Mouse (Mus musculus): ENCODE results near the gene Tgfb1i1.

Gene Tgfb1i1

DNA sequence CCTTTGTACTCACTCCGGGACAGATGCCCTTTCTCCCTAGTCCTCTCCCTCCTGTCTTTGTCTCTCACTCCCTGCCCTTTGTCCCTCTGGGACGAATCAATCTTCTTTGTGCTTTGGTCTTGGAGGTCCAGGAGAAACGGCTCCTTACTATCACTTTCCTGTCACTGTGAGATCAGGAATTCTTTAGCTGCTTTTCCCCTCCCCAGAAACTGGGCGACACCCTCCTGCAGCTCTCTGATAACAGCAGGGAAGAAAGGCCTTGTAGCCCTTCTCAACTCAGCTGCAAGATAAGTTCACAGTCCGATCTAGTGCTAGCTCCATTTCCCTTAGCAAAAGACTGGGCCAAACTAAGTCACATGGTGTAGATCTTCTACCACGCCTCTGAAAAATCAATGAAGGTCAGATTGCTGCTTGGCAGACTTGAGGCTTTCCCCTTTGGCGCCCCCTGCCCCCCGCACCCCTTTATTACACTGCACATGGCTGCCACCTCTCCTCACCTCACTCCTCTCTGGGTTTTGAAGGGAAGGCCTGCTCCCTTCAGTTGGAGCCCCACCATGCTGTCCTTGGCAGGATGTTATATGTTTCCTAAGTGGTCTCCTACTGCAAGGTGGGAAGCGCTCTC is 42.4 kb downstream of the Tgfb1i1 start:
- DNase-seq (ENCODE audit: low read depth, low spot score) = peak; percentile 33

DNA sequence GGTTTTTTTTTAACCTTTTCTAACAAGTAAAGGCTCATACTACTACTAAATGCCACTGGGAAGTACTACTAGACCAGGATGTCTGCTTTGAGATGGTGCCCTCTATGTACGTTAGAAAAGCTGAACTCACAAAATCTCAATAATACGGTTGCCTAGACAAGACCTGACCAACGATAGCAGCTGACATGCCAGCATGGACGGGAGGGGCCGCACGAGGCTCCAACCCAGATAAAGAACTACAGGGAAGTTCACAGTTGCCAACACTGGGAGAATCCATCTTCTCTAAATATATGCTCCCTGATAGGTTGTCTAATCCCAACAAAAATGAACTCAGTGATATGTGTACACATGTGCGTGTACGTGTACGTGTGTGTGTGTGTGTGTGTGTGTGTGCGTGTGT is 48.2 kb downstream of the Tgfb1i1 start:
- DNase-seq (ENCODE audit: low read depth, low spot score) = no peak

DNA sequence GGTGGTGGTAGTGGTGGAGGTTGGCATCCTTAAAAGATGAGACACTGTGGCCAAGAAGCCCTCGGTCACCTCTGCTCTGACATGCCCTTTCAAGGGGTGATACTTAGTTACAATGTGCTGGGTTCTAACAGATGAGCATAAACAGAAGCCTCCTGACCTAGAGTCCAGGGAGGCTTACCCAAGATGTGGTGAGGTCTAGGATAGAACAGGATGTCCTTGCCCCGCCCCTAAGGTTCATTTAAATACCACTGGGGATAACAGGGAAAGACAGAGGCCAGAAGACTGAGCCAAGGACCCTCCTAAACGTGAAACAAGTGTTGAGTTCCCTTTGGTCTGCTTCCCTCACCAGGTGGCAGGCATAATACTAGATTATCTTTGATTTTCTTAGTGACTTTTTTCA is 49.9 kb downstream of the Tgfb1i1 start:
- DNase-seq (ENCODE audit: low read depth, low spot score) = no peak

DNA sequence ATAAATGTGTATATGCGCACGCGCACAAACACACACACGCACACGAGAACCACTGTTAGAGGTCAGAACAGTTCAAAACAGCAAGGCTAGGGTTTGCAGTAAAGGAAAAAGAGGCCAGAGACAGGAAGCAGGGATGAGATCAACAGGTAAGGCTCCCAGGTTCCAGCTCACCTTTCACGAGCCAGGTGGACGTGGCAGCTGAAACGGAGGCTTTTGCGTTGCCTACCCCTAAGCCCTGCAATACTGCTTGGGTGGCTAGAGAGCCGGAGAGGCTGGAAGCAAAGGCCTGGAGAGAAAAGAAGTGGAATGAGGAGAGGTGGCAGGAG is 50.6 kb downstream of the Tgfb1i1 start:
- DNase-seq (ENCODE audit: low read depth, low spot score) = no peak

DNA sequence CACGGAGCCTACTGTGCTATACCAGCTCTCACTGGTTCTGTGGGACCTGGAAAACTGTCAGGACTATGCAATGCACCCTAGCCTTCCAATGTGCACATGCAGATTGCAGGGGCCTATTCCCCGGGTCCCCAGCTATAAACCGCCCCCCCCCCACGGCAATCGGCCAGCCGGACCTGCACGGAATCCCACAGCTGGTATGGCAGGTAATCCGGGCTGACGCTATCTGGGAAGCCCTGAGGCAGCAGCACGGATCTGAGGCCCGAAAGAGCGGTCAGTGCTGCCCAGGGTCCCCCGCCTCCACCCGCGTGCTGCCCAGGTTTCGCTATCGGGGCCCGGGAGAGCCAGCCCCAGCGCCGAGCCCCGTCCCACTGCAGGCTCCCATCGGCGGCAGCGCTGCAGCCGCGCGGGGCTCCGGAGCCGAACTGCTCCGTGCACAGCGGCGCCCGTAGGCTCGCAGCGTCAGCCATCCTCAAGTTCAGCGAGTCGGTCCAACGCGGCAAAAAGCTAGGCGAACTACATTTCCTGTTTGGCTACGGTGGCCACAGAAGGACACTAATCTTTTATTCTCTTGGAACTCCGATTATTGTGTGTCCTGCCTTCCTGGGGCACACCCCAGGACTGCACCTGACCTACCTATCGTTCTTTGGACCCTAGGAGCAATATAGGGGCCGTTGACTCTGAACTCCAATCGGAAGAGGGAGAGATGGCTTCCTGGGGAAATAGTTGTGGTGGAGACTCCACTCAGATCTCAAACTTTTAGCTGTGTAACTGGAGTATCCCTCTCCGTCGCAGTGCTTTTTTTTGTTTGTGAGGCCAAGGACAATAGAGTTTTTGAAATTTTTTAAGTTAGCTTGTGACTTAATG is 51.2 kb downstream of the Tgfb1i1 start, which contains the start of gene BC017158:
Gene BC017158 (minus strand): TSS at position 554 of the 864 bp plus-strand sequence.
- DNase-seq (ENCODE audit: low read depth, low spot score) = peak; percentile 93

DNA sequence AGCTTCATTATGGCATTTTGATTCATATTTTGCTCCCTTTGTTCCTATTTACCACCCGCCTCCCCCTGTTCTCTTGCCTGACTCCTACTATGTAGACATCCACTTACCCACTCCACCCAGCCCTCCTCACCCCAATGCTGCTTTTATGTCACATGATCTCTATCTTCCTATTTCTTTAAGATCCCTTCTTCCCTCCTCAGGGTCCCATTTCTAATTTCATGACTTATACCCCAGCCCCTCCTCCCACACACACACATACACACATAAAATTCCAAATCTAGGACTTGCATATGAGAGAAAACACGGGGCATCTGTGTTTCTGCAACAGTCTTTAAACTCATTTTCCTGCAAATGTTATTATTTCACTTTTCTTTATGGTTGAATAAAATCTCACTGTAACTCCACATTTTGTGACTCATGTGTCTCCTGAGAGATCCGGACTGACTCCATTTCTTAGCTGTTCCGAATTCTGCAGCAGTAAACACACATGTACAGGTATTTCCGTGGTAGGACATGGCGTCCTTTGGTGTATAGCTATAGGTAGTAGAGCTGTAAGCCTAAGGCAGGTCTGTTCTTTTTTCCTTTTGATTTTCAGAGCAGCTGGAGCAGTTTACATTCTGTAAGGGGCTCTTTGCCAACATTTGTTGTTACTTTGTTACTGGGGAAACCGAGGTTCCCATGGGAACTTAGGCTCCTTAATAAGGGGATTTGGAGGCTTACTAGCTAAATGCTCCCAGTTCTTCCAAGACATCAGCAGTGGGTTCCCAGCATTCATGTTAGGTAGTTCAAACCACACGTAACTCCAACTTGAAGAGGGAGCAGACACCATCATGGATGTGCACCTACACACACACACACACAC is 52.1 kb downstream of the Tgfb1i1 start:
- DNase-seq (ENCODE audit: low read depth, low spot score) = peak; percentile 54

DNA sequence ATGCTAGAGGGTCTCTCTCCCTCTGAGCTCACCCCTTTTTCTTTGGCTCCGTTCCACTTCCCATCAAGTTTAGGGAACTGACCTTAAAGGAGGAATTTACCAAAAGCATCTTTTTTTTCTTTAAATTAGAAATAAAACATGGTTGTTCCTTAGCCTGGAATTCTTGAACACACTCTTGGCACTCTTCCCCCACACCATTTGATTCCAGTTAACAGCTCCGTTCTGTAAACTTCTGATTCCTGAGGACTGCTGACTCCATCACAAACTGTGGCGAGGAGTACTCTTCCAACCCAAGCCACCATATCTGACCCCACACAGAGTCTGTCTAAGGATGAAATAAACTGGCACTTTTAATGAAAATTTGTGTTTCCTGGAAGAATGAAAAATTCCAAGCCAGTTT is 54.3 kb downstream of the Tgfb1i1 start:
- DNase-seq (ENCODE audit: low read depth, low spot score) = no peak

DNA sequence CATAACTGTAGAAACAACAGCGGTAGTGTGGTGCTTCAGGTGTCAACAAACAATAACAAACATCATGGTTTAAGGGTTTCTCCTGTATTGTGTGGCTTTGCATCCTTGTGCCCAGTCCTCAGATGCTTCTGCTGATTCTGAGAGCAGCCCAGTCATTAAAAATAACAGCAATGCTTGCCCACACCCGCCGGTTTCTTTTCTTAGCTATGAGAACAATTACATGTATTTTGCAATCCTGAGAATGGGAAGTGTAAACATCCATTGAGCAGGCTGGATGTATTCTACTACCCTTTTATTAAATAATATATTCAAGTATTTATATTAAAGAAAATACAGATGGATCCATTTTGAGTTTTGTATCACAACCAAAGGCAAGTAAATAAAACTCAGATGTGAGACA is 55.5 kb downstream of the Tgfb1i1 start:
- no peak for DNase-seq (ENCODE audit: low read depth, low spot score)

DNA sequence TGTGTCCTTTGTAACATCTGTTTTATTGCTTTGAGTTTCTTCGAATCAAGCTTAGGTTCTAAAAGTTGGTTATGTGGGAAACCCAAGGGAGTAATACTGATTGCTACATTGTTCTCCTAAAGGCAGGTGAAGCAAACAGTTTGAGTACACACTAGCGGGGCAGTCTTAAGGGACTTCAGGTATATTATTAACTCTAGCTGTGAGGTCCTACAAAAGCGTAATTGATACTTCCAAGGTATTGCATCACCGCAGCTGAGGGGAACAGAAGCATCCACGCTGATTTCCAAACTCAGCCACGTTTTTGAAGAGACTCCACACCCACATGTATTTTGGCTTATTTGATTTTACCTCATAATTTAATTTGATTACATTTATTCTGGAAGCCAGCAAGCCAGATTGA is 57.6 kb downstream of the Tgfb1i1 start:
- no peak for DNase-seq (ENCODE audit: low read depth, low spot score)

DNA sequence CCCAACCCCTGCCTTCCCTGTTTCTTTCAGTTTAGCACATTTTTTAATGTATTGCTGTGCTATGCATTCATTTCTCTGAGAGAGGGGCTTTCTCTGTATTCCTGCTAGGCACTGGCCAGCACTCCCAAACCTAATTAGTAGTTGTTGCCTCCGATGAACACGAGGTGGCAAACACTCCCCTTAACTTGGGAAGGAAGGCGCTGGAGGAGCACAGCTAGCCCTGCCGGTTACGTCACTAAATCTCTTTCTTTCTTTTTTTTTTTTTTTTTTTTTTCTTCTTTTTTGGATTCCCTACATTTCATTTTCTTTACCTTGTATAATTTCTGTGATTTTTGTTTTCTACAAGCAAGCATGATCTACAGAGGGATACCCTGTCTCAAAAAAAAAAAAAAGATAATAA is 58.3 kb downstream of the Tgfb1i1 start:
- DNase-seq (ENCODE audit: low read depth, low spot score) = peak; percentile 74

Data from brain, adult 2 months (tissue).